Mouse (Mus musculus): ENCODE data around the gene Iqsec1.

DNA sequence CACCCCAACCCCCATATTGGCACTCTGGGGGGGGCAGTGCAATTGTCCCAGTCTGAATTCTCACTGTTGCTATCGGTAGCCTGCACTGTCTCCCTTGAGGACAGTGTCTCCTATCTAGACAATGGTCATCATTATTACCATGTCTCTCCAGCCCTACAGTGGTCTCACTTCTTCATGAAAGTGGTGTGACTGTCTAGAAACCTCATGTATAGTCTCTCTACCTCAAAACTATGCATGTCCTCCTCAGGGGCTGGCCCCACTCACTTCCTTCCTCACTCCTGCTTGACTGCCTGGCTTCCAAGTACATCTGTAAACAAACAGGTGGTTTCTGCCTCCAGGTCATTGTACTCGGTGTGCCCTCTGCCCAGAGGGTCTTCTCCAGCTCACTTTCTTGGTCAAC is 230.3 kb downstream of the Iqsec1 start:
- no peak for TF ChIP-seq CTCF (IDR thresholded peaks at IDR 0.05; ENCODE audit: low read depth)
- TF ChIP-seq EP300 (optimal IDR thresholded peaks at IDR 0.05) = no peak

Measured in stomach, postnatal 0 days (tissue).